Mouse (Mus musculus): ENCODE results near the gene Ppp1r12b.

Gene Ppp1r12b

DNA sequence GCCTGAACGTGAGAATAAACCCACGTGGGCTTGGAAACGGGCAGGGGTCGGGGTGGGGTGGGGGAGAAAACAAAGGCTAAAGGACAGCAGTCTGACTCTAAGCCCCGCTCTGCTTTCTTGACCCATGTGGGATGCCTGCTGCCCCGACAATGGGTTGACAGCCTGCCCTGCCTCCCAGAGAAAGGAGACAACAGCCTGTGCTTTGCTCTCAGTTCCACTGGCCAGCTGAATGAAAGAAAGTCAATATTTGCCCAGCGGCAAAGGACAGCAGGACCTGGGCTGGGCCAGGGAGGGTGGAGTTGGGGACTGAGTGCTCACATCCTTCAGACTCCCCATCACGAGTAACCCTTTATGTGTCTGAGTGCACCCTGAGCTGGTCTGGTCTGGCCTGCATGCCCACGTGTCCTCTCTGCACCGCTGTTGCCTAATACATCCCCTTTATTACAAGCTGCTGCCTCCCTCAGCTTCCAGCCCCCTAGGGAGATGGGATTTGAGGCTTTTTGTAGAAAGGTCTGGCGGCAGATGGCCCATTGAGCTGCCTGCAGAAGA, 242.2 kb downstream of the Ppp1r12b start:
- peak; percentile 49 to 55 for DNase-seq

GRCm38 (mm10) chr1:134712781-134713299, 242.9 kb downstream of the Ppp1r12b start:
- DNase-seq: peak; percentile 20 to 34

GRCm38 (mm10) chr1:134711653-134712052, 244.1 kb downstream of the Ppp1r12b start:
- peak in 1 of 2 experiments; percentile 26 for DNase-seq

GRCm38 (mm10) chr1:134711061-134711460, 244.7 kb downstream of the Ppp1r12b start:
- DNase-seq: peak; percentile 44 to 45

GRCm38 (mm10) chr1:134709411-134710306, 246.1 kb downstream of the Ppp1r12b start:
- DNase-seq: peak; percentile 79 to 86

GRCm38 (mm10) chr1:134708801-134709385, 246.8 kb downstream of the Ppp1r12b start:
- DNase-seq: peak; percentile 83 to 85

DNA sequence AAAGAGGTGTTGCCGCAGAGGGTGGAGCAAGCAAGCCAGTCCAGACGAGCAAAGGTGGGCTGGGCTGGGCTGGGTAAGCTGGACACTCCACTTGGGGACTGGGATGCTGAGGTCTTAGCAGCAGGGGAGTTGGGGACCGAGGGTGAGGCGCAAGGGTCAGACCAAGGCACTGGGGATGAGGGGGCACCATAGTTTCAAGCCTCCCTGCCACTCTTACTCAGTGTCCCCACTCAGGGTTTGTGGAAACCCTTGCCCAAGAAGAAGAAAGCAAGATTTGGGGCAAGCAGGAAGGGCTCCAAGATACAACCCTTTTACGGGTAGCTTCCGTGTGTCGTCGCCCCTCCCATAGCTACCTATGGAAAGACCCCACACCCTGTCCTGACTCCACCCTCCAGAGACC, 247.5 kb downstream of the Ppp1r12b start:
- DNase-seq: peak in 1 of 2 experiments; percentile 37

GRCm38 (mm10) chr1:134707516-134707915, 248.2 kb downstream of the Ppp1r12b start:
- DNase-seq: peak; percentile 25 to 26

- DNase-seq: no peak
Measured at GRCm38 (mm10) chr1:134706549-134706948, 249.2 kb downstream of the Ppp1r12b start.
